Mouse (Mus musculus) A20 (cell line): ENCODE results near the gene Gm13691.
"Not testable (repeated sequence)": the region's sequence is repeated elsewhere in the genome, so short reads cannot be mapped to it uniquely, and the experiment has no call there.

Source experiments
- DNase-seq: peaks from one replicate; pipeline ENCODE4 v3.0.0-alpha.2; 2011; ENCODE audit warnings: low read depth, low spot score

Gm13691 gene

DNA sequence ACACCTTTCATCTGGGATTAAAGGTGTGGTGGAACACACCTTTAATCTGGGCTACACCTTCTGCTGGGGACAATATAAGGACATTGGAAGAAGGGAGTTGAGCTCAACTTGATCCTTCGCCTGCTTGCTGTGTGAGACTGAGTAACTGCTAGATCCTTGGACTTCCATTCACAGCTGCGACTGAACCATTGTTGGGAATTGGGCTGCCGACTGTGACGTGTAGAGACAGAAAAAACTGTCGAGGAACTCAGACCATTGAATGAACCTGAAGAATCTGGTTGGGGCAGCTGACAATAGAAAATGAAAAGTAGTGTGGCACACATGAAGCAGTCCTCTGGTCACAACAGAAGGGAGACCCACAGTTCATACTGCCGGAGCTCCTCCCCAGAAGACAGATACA lies at the start of gene Gm13691:
TSS of gene Gm13691 (plus strand) at position 301 of the 400 bp plus-strand sequence.
- not testable (repeated sequence) for DNase-seq

DNA sequence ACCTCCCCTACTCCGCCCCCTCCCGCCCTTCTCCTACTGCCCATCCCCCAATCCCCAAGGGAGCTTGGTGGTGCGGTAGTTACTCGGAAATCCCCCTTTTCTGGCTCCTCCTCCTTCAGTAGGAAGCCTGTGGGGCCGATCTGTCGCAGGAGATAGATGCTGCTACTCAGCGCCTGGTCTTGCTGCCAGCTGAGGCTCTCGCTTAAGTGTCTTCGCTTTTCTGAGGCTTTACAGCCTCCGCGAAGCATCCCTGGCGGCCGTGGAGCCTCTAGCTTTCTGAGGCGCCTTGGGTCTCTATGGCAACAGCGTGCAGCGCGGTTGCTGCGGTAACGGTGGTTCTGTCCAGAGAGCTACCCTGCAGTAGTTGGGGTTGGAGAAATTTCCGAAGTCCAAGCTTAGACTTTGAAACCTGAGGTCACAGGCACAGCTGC lies 49.4 kb upstream of the Gm13691 start, which contains the start of gene Zswim2:
TSS of gene Zswim2 (minus strand) at position 298 of the 431 bp plus-strand sequence.
- DNase-seq = no peak

DNA sequence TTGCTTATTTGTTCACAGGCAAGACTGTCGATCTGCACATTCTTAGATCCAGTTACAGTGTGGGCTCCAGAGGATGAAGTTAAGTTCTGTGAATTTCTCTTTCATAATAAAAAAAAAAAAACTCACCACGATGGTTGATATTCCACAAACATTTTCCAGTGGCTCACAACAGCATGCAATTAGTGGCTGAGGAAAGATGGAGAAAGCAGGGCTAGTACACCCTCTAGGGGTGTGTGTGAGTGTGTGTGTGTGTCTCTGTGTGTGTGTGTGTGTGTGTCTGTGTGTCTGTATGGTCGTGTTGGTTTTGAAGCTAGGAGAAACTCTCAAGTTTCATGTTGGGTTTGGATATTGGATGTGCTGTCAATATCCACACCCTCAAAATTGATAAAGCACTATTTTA lies 49.0 kb upstream of the Gm13691 start:
- DNase-seq = no peak

DNA sequence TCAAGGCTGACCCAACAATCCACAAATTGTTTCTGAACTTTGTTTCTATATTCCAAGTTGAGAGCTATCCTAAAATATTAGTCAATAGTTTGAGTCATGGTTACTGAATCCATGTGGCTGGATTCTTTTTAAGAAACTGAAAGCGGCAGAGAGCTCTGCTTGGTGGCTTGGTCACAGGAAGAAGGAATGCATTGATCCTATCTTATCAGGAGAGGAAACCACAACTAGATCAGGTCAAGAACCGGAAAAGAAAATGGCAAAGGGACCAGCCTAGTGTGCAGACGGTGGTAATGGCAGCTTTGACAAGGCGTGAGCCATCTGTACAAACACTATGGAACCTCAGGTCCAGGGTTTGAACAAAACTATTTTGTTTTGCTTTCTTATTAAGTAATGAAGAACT lies 48.6 kb upstream of the Gm13691 start:
- DNase-seq = no peak

DNA sequence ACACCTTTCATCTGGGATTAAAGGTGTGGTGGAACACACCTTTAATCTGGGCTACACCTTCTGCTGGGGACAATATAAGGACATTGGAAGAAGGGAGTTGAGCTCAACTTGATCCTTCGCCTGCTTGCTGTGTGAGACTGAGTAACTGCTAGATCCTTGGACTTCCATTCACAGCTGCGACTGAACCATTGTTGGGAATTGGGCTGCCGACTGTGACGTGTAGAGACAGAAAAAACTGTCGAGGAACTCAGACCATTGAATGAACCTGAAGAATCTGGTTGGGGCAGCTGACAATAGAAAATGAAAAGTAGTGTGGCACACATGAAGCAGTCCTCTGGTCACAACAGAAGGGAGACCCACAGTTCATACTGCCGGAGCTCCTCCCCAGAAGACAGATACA lies 35.0 kb upstream of the Gm13691 start, which contains the start of gene Gm13698:
TSS of gene Gm13698 (plus strand) at position 301 of the 400 bp plus-strand sequence.
- not testable (repeated sequence) for DNase-seq

DNA sequence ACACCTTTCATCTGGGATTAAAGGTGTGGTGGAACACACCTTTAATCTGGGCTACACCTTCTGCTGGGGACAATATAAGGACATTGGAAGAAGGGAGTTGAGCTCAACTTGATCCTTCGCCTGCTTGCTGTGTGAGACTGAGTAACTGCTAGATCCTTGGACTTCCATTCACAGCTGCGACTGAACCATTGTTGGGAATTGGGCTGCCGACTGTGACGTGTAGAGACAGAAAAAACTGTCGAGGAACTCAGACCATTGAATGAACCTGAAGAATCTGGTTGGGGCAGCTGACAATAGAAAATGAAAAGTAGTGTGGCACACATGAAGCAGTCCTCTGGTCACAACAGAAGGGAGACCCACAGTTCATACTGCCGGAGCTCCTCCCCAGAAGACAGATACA lies 29.1 kb upstream of the Gm13691 start, which contains the start of gene Gm13693:
TSS of gene Gm13693 (plus strand) at position 301 of the 400 bp plus-strand sequence.
- not testable (repeated sequence) for DNase-seq

DNA sequence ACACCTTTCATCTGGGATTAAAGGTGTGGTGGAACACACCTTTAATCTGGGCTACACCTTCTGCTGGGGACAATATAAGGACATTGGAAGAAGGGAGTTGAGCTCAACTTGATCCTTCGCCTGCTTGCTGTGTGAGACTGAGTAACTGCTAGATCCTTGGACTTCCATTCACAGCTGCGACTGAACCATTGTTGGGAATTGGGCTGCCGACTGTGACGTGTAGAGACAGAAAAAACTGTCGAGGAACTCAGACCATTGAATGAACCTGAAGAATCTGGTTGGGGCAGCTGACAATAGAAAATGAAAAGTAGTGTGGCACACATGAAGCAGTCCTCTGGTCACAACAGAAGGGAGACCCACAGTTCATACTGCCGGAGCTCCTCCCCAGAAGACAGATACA lies 23.3 kb upstream of the Gm13691 start, which contains the start of gene Gm13695:
TSS of gene Gm13695 (plus strand) at position 301 of the 400 bp plus-strand sequence.
- DNase-seq = not testable (repeated sequence)

DNA sequence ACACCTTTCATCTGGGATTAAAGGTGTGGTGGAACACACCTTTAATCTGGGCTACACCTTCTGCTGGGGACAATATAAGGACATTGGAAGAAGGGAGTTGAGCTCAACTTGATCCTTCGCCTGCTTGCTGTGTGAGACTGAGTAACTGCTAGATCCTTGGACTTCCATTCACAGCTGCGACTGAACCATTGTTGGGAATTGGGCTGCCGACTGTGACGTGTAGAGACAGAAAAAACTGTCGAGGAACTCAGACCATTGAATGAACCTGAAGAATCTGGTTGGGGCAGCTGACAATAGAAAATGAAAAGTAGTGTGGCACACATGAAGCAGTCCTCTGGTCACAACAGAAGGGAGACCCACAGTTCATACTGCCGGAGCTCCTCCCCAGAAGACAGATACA lies 17.5 kb upstream of the Gm13691 start, which contains the start of gene Gm13696:
TSS of gene Gm13696 (plus strand) at position 301 of the 400 bp plus-strand sequence.
- DNase-seq = not testable (repeated sequence)

DNA sequence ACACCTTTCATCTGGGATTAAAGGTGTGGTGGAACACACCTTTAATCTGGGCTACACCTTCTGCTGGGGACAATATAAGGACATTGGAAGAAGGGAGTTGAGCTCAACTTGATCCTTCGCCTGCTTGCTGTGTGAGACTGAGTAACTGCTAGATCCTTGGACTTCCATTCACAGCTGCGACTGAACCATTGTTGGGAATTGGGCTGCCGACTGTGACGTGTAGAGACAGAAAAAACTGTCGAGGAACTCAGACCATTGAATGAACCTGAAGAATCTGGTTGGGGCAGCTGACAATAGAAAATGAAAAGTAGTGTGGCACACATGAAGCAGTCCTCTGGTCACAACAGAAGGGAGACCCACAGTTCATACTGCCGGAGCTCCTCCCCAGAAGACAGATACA lies 11.7 kb upstream of the Gm13691 start, which contains the start of gene Gm13694:
TSS of gene Gm13694 (plus strand) at position 301 of the 400 bp plus-strand sequence.
- DNase-seq = not testable (repeated sequence)

DNA sequence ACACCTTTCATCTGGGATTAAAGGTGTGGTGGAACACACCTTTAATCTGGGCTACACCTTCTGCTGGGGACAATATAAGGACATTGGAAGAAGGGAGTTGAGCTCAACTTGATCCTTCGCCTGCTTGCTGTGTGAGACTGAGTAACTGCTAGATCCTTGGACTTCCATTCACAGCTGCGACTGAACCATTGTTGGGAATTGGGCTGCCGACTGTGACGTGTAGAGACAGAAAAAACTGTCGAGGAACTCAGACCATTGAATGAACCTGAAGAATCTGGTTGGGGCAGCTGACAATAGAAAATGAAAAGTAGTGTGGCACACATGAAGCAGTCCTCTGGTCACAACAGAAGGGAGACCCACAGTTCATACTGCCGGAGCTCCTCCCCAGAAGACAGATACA lies 5.9 kb upstream of the Gm13691 start, which contains the start of gene Gm13697:
TSS of gene Gm13697 (plus strand) at position 301 of the 400 bp plus-strand sequence.
- not testable (repeated sequence) for DNase-seq

DNA sequence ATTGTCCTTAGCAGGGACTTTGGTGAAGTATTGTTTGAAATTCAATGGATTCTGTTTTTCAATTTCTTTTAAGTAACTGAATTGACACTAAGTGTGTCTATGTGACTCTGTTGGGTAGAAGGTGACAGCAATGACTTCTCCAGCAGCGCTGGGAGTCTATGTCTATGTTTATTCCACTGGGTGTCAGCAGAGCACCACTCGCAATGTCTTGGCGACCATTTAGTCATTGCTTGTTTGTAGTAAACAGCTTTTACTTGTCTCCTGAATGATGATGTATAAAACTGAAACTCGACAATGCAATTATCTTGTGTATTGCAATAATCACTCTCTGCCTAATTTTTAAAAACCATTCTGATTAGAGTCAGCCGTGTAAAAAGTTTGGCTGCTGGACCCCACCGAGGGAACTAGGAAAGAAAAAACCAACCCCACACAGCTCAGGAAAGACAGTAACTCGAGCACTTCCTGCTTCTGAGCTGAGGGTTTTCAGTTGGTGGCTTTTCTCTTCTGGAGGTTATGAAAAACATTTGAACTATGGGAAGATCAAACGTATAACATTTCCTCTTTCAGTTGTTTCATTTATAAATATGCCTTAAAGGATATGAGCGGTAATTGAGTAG lies 3.4 kb downstream of the Gm13691 start:
- DNase-seq = peak; percentile 84

DNA sequence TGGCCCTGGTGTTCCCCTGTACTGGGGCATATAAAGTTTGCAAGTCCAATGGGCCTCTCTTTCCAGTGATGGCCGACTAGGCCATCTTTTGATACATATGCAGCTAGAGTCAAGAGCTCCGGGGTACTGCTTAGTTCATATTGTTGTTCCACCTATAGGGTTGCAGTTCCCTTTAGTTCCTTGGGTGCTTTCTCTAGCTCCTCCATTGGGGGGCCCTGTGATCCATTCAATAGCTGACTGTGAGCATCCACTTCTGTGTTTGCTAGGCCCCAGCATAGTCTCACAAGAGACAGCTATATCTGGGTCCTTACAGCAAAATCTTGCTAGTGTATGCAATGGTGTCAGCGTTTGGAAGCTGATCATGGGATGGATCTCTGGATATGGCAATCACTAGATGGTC lies 4.2 kb downstream of the Gm13691 start:
- DNase-seq = not testable (repeated sequence)

DNA sequence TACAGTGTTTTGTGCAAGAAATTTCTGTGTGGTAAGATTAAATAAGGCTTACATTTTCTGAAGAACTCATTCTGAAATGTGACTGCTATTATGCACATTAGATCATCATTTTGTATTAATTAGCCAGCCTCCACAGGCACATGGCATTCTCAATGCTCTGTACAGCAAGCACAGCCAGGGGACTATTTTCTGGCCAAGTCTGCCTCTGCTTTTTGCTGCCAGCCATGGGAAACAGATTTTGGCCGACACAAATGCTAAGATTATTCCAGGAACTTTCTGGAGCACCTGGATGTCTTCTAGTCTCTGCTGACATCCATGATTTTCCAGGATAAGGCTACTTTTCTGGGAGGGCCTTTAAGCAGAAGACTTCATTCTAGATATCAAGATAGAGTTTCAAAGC lies 18.6 kb downstream of the Gm13691 start:
- DNase-seq = no peak

DNA sequence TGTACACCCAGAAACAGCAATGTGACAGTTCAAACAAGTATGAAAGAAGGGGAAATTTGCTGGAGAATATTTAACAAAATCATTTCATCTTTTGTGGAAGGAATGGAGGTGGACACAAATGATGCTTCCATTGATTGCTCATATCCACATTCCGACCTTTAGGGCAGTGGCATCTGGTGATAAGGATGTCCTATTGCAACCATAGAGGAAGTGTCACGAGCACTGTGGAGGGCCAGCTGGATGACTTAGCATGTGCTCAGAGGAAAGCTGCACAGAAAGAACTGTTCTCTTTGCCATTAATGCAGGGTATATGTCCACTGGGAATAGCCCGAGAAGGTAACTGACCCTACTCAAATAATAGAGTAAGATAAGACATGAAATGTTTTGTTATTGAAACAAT lies 19.5 kb downstream of the Gm13691 start:
- no peak for DNase-seq

DNA sequence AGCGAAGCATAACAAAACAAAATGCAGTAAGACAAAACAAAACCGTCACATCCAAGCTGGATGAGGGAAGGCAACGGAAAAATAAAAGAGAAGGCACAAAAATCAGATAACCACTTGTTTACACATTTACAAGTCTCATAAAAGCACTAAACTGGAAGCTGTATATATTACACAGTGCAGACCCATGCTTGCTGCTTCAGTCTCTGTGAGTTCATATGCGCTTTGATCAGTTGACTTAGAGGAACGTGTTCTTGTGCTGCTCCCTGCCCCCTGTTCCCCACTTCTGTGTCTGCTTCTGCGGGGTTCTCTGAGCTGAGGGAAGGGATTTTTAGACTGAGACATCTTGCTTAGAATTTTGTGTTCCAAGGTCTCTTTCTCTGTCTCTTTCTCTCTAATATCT lies 24.2 kb downstream of the Gm13691 start:
- DNase-seq = no peak

DNA sequence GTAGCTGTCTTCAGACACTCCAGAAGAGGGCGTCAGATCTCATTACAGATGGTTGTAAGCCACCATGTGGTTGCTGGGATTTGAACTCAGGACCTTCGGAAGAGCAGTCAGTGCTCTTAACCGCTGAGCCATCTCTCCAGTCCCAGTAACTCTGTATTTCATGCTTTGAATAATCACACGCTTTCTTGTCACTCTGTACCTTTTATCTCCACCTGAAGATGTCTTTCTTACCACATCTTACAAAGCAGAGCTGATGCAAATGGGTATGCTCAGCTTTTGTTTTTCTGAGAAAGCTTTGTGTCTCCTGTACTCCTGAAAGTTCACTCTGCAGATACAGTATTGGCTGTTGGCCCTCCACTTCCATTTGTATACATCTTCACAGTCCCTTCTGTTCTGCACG lies 25.9 kb downstream of the Gm13691 start:
- not testable (repeated sequence) for DNase-seq

DNA sequence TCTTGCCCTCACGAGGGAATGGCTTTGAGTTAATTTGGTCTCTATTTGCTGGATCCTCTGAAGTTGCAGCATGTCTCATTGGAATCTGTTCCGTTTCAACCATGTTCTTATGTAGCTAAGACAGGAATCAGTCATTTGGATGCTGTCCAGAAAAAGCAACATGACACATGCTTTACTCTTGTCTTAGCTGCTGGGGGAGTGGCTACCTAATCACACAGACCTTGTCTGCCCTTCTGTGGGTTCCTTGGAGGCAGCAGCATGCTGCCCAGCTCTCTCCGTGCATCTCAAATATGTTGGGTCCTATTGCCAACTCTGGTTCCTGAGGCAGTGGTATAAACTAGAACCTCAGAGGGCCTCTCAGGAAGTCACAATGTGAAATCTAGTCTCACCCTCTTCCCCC lies 28.0 kb downstream of the Gm13691 start:
- no peak for DNase-seq

DNA sequence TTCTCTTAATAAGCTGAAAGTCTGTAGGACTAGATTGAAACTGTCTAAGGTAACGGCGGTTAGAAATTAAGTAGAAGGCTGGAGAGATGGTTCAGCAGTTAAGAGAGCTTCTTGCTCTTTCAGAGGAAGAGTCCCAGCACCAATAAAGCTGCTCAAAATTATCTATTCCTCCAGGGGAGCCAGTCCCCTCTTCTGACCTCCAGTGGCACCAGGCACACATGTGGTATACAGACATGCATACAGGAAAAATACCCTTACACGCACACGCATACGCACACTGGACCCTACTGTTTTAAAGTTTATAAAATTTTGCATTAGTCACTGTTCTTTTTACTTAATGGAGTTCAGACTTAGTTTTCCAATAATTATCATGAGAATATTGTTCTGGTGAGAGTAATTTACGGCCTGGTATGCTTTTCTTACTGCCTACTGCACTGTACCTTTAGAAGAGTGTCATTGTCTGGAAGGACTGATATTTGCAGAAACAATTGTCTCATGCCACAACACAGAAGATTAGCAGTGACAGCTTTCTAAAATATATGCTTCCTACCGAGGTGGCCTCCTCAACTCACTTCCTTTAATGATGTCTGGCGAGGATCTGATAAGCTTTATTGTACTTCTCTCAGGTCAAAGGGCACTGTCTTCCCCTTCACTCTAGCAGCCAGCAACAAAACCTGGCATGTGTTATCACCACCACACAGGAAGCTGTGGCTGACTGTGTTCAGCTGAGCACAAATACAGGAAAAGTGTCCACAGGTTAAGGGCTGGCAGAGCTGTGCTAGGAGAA lies 29.4 kb downstream of the Gm13691 start:
- DNase-seq = no peak

DNA sequence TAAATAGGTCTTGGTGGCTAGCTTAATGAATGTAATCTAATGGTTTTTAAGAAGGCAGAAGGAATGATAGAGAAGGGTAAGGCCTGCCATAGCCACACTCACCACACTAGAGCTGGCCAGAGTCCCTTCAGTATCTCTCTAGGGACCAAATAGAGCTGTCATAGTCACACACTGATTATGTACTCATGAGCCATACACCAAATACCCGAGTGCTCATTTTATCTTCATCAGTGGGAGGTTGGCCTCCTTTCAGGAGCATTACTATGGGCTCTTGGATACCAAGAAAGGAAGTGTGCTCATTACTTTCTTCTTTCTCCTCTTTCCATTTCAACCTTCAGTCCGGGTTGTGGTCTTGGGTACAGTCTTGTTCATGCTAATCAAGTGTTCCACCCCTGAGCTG lies 31.6 kb downstream of the Gm13691 start:
- no peak for DNase-seq

DNA sequence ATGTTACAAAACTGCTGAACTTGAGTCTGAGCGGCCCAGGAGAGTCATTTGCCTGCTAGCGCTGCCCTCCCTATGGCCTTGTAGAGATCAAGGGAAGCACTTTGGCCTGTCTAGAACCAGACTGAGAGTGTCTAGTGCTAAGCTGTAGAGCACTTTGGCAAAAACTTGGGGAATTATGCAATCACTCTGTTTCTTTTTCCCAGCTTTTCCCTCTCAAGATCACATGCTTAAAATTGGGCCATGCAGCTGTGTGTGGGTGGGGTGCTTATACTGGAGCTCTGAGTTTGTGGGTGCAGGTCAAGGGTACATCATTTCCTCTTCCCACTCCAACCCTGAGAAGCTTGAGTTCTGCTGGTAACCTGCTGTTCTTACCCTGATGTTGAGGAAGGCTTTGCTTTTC lies 32.6 kb downstream of the Gm13691 start:
- DNase-seq = no peak

DNA sequence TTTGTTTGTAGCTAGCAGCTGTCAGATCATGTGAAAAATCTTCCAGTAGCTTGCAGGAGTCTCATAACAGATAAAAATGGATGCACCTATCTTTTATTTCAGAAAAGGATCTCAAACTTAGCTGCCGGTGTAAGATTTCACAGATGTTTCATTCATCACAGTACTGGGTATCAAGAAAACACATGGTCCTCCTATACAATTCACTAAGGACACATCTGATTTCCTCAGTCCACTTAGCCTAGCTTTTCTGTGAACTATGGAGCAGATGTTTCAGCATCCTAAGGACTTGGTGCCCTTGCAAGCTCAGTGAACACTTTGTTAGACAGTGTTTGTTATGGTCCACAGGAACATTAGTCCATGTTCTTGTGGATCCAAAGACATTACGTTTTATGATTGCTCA lies 33.0 kb downstream of the Gm13691 start:
- DNase-seq = no peak

DNA sequence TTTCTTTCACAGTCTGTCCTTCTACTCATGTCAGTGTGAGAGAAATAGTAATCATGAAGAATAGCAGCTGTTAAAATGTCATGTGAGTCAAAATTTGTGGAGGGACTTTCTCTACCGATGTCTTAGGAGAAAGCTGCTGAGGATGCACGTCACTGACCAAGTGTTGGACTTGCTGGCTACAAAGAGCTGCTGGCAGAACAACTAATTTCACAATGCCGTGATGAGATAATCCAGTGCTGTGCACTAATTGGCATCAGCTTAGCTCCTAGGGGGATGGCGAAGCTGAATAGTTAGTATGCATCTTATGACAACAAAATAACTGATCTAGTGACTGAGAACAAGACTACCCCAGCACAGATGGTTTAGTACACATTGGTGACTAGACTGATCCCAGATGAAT lies 34.9 kb downstream of the Gm13691 start:
- DNase-seq = no peak
